Comparison of ENCODE assay signal across 14 mouse cellular contexts in genomic region chrX:71435542-71435941, GRCm38 (mm10).
"Had no signal": no experiment of that assay in that cellular context is flagged by ENCODE, and none has a peak within 500 bp of the region (broad histone marks: within the 10 kb centered on the region; RNA-seq: fewer than 3 reads in every experiment).

No protein-coding gene starts in this region.

- H3K4me3 ChIP-seq: midbrain, embryonic 10.5 days; midbrain, embryonic 12.5 days; myocyte; neural tube, embryonic 13.5 days; neural tube, embryonic 15.5 days had no signal

- H3K27me3 ChIP-seq: neural tube, embryonic 13.5 days; neural tube, embryonic 15.5 days had no signal

- H3K4me1 ChIP-seq: midbrain, embryonic 12.5 days; neural tube, embryonic 13.5 days; neural tube, embryonic 15.5 days had no signal

- DNase-seq: lung, adult 18-20 months; lung, embryonic 14.5 days; lung, postnatal 10 days; lung, postnatal 4 days; right cerebral cortex, postnatal 14 days; spleen, adult 18-20 months; thymus, adult 2 months; thymus, postnatal 25 days; thymus, postnatal 4 days had no signal

- H3K27ac ChIP-seq: midbrain, embryonic 10.5 days; midbrain, embryonic 12.5 days; neural tube, embryonic 13.5 days; neural tube, embryonic 15.5 days had no signal
